12 mouse cellular contexts compared by ENCODE assay signal in the genomic region with DNA sequence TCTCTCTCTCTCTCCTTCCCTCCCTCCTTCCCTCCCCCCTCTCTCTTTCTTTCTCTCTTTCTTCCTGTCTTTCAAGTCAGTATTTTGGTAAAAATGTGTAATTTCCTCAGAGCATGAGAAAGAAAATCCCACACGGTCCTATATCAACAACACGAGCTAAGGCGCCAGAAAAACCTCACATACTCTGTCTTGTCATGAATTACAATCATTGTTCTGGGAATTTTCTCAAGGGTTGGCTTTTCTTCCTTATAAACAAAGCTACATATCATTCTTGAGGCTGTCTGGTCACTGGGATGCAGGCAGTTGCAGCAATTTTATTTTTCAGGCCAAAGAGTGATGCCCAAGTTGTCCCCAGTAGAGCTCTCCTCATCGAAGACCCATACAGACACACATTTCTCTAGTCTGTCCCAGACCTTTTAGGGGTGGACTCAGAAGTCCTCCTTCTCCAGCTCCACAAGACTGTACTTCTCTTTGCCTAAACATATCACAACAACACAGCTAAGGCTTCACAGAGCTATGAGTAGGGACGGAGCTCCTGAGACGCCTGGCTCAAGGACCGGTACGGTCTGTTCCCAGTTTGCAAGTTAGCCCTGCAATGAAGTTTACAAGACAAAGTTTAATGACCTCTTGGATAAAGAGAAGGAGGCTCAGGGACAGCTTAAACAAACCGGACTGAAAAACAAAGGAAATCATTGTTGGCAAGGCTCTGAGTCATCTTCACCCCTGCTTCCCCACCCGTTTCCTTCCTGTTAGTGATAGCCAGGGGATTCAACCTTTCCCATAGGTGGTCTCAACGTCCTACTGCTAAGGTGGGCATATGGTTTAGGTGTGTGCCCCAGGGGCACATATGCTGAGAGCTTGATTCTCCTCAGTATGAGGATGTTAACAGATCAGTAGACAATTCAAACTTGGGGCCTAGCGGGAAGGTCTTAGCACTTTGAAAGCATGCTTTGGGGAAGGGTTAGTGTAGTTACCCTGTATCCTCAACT.
A peak's percentile ranks its signal among the peaks of the same experiment; 100 is the strongest.
DNase-seq lines count a peak whose midpoint lies in the region; ATAC-seq lines count a peak whose summit lies in the region.
"Had no signal": no experiment of that assay in that cellular context is flagged by ENCODE, and none has a peak within 500 bp of the region (broad histone marks: within the 10 kb centered on the region; RNA-seq: fewer than 3 reads in every experiment).

No protein-coding gene starts in this region.

- no peak overlapping the region for H3K4me2 ChIP-seq in kidney, embryonic 16.5 days (replicated peaks; ENCODE audit: low read depth, low read length)
- H3K4me2 ChIP-seq in kidney, embryonic 14.5 days (replicated peaks; ENCODE audit: low read depth, low read length), result no peak overlapping the region
- H3K4me2 ChIP-seq: embryonic facial prominence, embryonic 12.5 days; forebrain, embryonic 13.5 days had no signal

- H3K9ac ChIP-seq in kidney, embryonic 16.5 days (replicated peaks; ENCODE audit: low read length), result no peak overlapping the region
- no peak overlapping the region for H3K9ac ChIP-seq in kidney, embryonic 14.5 days (ENCODE audit: low read depth, low read length)
- H3K9ac ChIP-seq: embryonic facial prominence, embryonic 12.5 days; forebrain, embryonic 13.5 days had no signal

- H3K4me1 ChIP-seq in kidney, embryonic 16.5 days (ENCODE audit: insufficient read depth, low read length), result no peaks in the 10 kb centered on the region
- H3K4me1 ChIP-seq in kidney, embryonic 14.5 days (ENCODE audit: control insufficient read depth, insufficient read depth, low read length), result no peaks in the 10 kb centered on the region
- H3K4me1 ChIP-seq: embryonic facial prominence, embryonic 12.5 days; forebrain, embryonic 13.5 days; hindbrain, embryonic 10.5 days had no signal

- peak overlapping the region; percentile 45 for H3K27ac ChIP-seq in kidney, embryonic 16.5 days (ENCODE audit: low read length)
- H3K27ac ChIP-seq in kidney, embryonic 14.5 days (ENCODE audit: low read depth, low read length), result no peak overlapping the region
- H3K27ac ChIP-seq: embryonic facial prominence, embryonic 12.5 days; forebrain, embryonic 13.5 days; hindbrain, embryonic 10.5 days had no signal

- H3K36me3 ChIP-seq in kidney, embryonic 16.5 days (ENCODE audit: insufficient read depth, low read length), result no peaks in the 10 kb centered on the region
- no peaks in the 10 kb centered on the region for H3K36me3 ChIP-seq in kidney, embryonic 14.5 days (ENCODE audit: control insufficient read depth, insufficient read depth, low read length)
- H3K36me3 ChIP-seq: embryonic facial prominence, embryonic 12.5 days; hindbrain, embryonic 10.5 days had no signal

- H3K9me3 ChIP-seq in kidney, embryonic 16.5 days (ENCODE audit: low read length), result no peaks in the 10 kb centered on the region
- H3K9me3 ChIP-seq in kidney, embryonic 14.5 days (ENCODE audit: control insufficient read depth, low read length), result no peaks in the 10 kb centered on the region
- H3K9me3 ChIP-seq: embryonic facial prominence, embryonic 12.5 days; forebrain, embryonic 13.5 days; hindbrain, embryonic 10.5 days had no signal

- no peaks in the 10 kb centered on the region for H3K27me3 ChIP-seq in kidney, embryonic 16.5 days (ENCODE audit: insufficient read depth, low read length)
- no peaks in the 10 kb centered on the region for H3K27me3 ChIP-seq in kidney, embryonic 14.5 days (ENCODE audit: control insufficient read depth, insufficient read depth, low read length)
- H3K27me3 ChIP-seq: embryonic facial prominence, embryonic 12.5 days; forebrain, embryonic 13.5 days had no signal

- WGBS in kidney, embryonic 16.5 days, result 62% methylated on average over 12 of the region's 12 CpGs
- WGBS in kidney, embryonic 14.5 days, result 64% methylated on average over 12 of the region's 12 CpGs

- H3K4me3 ChIP-seq in kidney, embryonic 16.5 days (ENCODE audit: low read length), result no peak overlapping the region
- H3K4me3 ChIP-seq in kidney, embryonic 14.5 days (ENCODE audit: low read length), result no peak overlapping the region
- H3K4me3 ChIP-seq: embryonic facial prominence, embryonic 12.5 days; forebrain, embryonic 13.5 days; hindbrain, embryonic 10.5 days had no signal

- peak; percentile 46 for DNase-seq in 3T3-L1 (ENCODE audit: low read depth, low spot score)
- DNase-seq in 416B (ENCODE audit: low read depth), result peak; percentile 42
- DNase-seq in lung, postnatal 36 days, result peak; percentile 5
- DNase-seq in embryo, embryonic 10.5 days (ENCODE audit: low spot score), result no peak
- DNase-seq: cerebellum, postnatal 10 days had no signal

- ATAC-seq in kidney, embryonic 16.5 days (ENCODE audit: low FRiP score, low TSS enrichment), result no peak
- ATAC-seq in kidney, embryonic 14.5 days (ENCODE audit: low FRiP score, low TSS enrichment), result no peak
- ATAC-seq in inflammation-experienced regulatory T-cells, adult 6 months, result no peak
- ATAC-seq: forebrain, embryonic 13.5 days; midbrain, embryonic 16.5 days had no signal
